Mouse (Mus musculus): ENCODE data around the gene Arid1b. TPM values are rescaled to one million over a fixed set of nuclear protein-coding genes. Genes with fewer than 3 reads are reported as not detected.

The Arid1b gene
- polyA plus RNA-seq, 1 experiment from 2014 or later = 12.5 TPM

DNA sequence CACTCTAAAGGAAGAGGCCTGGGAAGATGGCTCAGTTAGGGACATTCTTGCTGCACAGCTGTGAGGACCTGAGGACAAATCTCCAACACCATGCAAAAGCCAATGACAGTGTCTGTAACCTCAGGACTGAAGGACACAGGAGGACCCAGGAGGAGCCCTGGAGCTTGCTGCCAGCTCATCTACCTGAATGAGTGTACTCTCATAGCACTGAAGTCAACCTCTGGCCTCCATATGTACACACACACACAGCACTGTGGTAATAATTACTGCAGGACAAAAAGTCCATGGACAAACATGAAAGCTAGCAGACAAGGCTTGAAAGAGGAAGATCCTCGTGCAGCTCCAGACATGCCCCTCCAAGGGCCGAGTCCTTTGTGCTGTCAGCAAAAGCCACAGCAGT is 238.0 kb downstream of the Arid1b start:
- Histone ChIP-seq H3K27me3 (0 out of 2 replicates have a peak, but pooled peaks cover 5% of the 10 kb centered on the region), H3K36me3 (no peaks in the 10 kb centered on the region), H3K4me3 (no peak overlapping the region), H3K9ac (no peak overlapping the region), H3K9me3 (no peaks in the 10 kb centered on the region), H3K4me1 (peaks cover 94% of the 10 kb centered on the region), H3K4me2 (replicated peaks) (no peak overlapping the region), H3K27ac (no peak overlapping the region)
- no peak for ATAC-seq (ENCODE audit: low FRiP score, low read depth)
- 43% methylated on average over 2 of the region's 2 CpGs for WGBS

DNA sequence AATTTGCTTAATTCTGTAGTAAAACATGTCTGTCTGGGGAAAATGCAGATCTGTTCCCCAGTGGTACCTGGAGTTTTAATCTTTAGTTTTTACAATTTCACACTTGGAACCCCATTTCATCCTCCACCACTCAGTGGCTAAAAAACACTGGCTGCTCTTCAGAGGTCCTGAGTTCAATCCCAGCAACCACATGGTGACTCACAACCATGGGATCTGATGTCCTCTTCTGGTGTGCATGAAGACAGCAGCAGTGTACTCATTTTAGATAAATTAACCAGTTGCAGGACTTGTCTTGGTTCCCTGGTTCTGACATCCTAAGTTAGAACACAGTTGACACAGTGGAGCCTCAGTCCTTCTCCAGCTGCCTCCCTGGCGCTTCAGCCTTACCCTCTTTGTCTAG is 239.9 kb downstream of the Arid1b start:
- ATAC-seq (ENCODE audit: low FRiP score, low read depth) = no peak
- Histone ChIP-seq H3K4me3 (no peak overlapping the region), H3K9me3 (no peaks in the 10 kb centered on the region), H3K27ac (peak overlapping the region; percentile 15; the same call in 1 of the 2 replicates), H3K9ac (no peak overlapping the region), H3K4me2 (replicated peaks) (no peak overlapping the region), H3K4me1 (peaks cover 96% of the 10 kb centered on the region), H3K27me3 (0 out of 2 replicates have a peak, but pooled peaks cover 5% of the 10 kb centered on the region), H3K36me3 (no peaks in the 10 kb centered on the region)
- 96% methylated on average over 1 of the region's 1 CpGs for WGBS

DNA sequence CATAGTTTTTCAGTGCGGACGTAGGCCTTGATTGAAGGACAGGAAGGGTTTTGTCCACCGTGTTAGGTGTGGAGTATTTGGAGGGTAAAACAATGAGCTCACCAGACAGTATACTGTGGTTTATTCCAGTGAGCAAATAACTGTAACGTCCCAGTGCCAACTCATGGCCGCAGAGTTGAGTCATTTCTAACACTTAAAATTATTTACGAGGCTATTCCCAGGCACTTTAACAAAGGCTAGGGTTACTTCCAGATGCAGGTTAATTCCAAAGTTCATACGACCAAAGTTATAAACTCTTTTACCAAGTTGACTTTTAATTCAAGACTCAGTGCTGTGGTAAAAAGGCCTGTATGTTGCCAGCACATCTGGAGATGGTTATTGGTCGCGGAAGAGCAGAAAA is 240.9 kb downstream of the Arid1b start:
- Histone ChIP-seq H3K4me3 (no peak overlapping the region), H3K36me3 (no peaks in the 10 kb centered on the region), H3K4me2 (replicated peaks) (peak overlapping the region; percentile 23), H3K27ac (peak overlapping the region; percentile 56), H3K4me1 (peaks cover 99% of the 10 kb centered on the region), H3K27me3 (0 out of 2 replicates have a peak, but pooled peaks cover 5% of the 10 kb centered on the region), H3K9me3 (no peaks in the 10 kb centered on the region), H3K9ac (no peak overlapping the region)
- WGBS = 9% methylated on average over 9 of the region's 9 CpGs
- peak; percentile 77; the same call in 1 of the 2 replicates for ATAC-seq (ENCODE audit: low FRiP score, low read depth)

DNA sequence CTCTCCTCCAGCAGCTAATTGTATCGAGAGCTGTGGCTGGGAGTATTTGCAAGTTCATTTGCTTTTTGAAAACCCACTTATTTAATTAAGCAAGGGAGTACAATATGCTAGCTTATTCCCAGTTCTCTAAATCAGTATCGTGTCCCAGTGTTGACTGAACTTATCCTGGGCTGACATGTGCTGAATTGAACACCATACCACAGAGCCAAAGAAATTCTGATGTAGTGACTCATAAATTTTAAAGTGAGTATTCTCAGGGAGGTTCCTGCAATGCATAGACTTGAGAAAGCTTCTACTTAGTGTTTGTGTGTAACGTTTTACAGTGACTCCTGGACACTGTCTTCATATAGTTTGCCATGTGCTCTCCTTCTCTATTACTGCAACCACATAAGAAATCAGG is 243.6 kb downstream of the Arid1b start:
- no peak overlapping the region for H3K27ac ChIP-seq
- ATAC-seq (ENCODE audit: low FRiP score, low read depth) = no peak
- H3K36me3 ChIP-seq = peaks cover 2% of the 10 kb centered on the region; the same call in 1 of the 2 replicates
- H3K4me2 ChIP-seq (replicated peaks) = no peak overlapping the region
- no peaks in the 10 kb centered on the region for H3K9me3 ChIP-seq
- no peak overlapping the region for H3K9ac ChIP-seq
- H3K4me1 ChIP-seq = peaks cover 74% of the 10 kb centered on the region
- WGBS = 27% methylated on average over 3 of the region's 3 CpGs
- no peaks in the 10 kb centered on the region for H3K27me3 ChIP-seq
- H3K4me3 ChIP-seq = no peak overlapping the region

DNA sequence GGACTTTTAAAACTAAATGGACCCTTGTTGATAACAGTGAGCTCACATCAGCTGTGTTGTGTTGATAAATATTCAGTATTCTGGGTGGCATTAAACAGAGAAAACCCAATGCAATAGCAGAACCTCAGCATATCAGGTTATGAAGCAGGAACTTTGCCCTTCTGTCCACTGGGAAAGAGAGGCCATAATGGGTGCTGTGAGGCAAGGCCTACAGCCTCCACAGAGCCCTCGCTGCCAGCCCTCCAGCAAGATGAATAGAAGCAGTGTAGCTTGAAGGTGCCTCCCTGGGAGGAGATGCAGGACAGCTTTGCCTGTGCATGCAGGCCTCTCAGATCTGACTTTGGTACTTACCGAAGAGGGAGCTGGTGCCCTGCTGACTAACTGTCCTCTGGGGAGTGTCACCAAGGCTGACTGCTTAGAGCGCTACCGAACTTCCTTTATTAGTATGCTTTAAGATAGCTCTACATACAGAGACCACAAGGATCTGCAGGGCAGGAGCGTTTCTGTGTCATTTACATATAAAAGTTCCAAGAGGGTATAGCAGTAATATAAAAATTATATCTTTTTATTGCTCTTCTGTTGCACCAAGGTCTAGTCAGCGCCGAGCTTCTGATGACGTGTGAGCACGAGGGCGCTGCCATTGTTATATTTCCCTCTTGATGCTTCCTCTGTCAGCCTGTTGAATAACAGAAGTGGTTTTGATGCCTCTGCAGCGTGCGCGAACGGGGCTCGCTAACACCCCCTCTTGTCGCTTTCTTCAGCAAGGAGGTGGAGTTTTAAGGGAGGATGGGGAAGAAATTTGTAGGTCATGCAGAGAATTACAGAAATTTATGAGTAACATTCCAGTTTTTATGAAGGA is 244.5 kb downstream of the Arid1b start:
- H3K9me3 ChIP-seq = no peaks in the 10 kb centered on the region
- H3K4me2 ChIP-seq (replicated peaks) = no peak overlapping the region
- H3K9ac ChIP-seq = no peak overlapping the region
- ATAC-seq (ENCODE audit: low FRiP score, low read depth) = no peak
- H3K27me3 ChIP-seq = no peaks in the 10 kb centered on the region
- no peak overlapping the region for H3K4me3 ChIP-seq
- WGBS = 63% methylated on average over 16 of the region's 16 CpGs
- peaks cover 7% of the 10 kb centered on the region; the same call in 1 of the 2 replicates for H3K36me3 ChIP-seq
- H3K27ac ChIP-seq = no peak overlapping the region
- H3K4me1 ChIP-seq = peaks cover 65% of the 10 kb centered on the region

DNA sequence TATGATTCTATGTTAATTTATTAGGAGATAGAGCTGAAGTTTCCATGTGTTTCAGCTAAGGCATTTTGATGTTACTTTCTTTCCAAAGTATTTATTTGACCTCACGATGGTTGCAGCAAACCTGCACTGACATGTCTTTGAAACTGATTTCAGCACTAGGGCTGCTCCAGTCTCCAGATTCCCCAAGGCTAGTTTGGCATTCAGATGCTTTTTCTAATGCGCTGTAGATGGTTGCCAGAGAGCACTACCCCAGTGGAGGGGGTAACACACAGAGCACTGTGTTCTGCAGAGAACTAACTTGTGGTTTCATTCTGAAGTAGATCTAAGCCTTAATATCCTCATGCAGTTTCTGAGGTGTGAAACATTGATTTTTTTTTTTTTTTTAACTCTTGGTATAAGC is 250.4 kb downstream of the Arid1b start:
- peaks cover 26% of the 10 kb centered on the region for H3K4me1 ChIP-seq
- 82% methylated on average over 2 of the region's 2 CpGs for WGBS
- no peak overlapping the region for H3K27ac ChIP-seq
- H3K4me2 ChIP-seq (replicated peaks) = no peak overlapping the region
- H3K9me3 ChIP-seq = no peaks in the 10 kb centered on the region
- no peak overlapping the region for H3K4me3 ChIP-seq
- H3K36me3 ChIP-seq = peaks cover 7% of the 10 kb centered on the region
- H3K27me3 ChIP-seq = no peaks in the 10 kb centered on the region
- no peak for ATAC-seq (ENCODE audit: low FRiP score, low read depth)
- H3K9ac ChIP-seq = no peak overlapping the region

DNA sequence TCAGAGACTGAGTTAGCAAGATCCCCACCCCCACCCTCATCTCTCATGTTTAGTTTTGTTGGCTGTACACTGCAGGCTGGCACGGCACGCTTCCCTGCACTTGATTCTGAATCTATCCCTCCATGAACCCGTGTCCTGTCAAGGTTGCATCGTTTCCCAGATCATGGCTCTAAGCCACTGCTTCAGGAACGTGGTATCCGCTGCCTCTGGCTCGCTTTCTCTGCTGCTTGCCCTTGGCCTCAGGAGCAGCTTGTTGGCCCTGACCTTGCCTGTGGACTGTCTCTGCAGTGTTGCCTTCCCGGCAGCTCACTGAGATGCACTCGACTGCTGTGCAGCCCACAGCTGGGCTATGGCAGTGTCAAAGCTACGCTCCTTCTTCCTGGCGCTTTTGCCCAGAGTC is 252.6 kb downstream of the Arid1b start:
- peaks cover 10% of the 10 kb centered on the region for H3K36me3 ChIP-seq
- no peaks in the 10 kb centered on the region for H3K27me3 ChIP-seq
- no peaks in the 10 kb centered on the region for H3K9me3 ChIP-seq
- H3K9ac ChIP-seq = no peak overlapping the region
- no peak overlapping the region for H3K4me3 ChIP-seq
- no peak for ATAC-seq (ENCODE audit: low FRiP score, low read depth)
- no peak overlapping the region for H3K27ac ChIP-seq
- no peak overlapping the region for H3K4me2 ChIP-seq (replicated peaks)
- H3K4me1 ChIP-seq = peaks cover 18% of the 10 kb centered on the region
- WGBS = 92% methylated on average over 11 of the region's 11 CpGs

DNA sequence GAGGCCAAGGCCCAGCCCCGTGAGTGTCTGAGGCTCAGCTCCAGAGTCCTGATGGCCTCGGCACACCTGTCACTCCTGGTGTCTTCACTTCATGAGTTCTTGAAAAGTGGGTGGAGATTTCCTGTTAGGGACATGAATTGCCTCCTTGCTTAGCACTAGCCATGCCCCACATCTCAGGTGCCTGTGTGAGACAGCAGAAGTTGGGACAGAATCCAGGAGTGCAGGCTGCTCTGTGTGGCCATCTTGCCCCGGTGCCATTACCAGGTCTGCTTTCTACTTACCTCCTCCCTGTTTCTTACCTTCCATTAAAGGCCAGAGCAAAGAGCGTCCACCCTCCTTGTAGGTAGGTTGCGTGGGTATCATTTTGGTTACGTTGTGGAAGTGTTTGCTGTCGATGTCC is 253.1 kb downstream of the Arid1b start:
- H3K9me3 ChIP-seq = no peaks in the 10 kb centered on the region
- H3K4me3 ChIP-seq = no peak overlapping the region
- no peaks in the 10 kb centered on the region for H3K27me3 ChIP-seq
- WGBS = 92% methylated on average over 7 of the region's 7 CpGs
- no peak overlapping the region for H3K4me2 ChIP-seq (replicated peaks)
- no peak for ATAC-seq (ENCODE audit: low FRiP score, low read depth)
- no peak overlapping the region for H3K27ac ChIP-seq
- H3K9ac ChIP-seq = no peak overlapping the region
- H3K36me3 ChIP-seq = peaks cover 10% of the 10 kb centered on the region
- peaks cover 18% of the 10 kb centered on the region for H3K4me1 ChIP-seq

DNA sequence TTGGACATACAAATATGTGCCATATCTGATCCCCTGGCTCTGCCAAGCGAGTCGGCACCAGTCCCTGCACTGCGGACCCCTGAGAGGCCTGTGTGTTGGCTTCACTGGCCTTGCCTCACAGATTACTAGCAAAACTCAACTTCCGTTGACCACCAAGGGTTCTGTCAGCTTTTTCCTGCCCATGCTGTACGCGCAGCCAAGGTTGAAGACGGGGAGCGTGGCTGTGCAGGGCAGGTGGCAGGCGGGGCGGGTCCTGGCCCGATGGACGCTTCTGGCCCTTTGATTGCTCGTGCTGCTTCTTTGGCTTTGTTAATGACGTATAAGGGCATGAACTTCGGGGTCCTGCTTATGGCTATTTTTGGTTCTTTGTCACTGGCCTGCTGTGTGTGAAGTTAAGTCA is 253.6 kb downstream of the Arid1b start:
- Histone ChIP-seq H3K4me3 (no peak overlapping the region), H3K4me2 (replicated peaks) (no peak overlapping the region), H3K27ac (no peak overlapping the region), H3K9ac (no peak overlapping the region), H3K4me1 (peaks cover 18% of the 10 kb centered on the region), H3K27me3 (no peaks in the 10 kb centered on the region), H3K36me3 (peaks cover 8% of the 10 kb centered on the region), H3K9me3 (no peaks in the 10 kb centered on the region)
- ATAC-seq (ENCODE audit: low FRiP score, low read depth) = no peak
- 87% methylated on average over 15 of the region's 15 CpGs for WGBS

DNA sequence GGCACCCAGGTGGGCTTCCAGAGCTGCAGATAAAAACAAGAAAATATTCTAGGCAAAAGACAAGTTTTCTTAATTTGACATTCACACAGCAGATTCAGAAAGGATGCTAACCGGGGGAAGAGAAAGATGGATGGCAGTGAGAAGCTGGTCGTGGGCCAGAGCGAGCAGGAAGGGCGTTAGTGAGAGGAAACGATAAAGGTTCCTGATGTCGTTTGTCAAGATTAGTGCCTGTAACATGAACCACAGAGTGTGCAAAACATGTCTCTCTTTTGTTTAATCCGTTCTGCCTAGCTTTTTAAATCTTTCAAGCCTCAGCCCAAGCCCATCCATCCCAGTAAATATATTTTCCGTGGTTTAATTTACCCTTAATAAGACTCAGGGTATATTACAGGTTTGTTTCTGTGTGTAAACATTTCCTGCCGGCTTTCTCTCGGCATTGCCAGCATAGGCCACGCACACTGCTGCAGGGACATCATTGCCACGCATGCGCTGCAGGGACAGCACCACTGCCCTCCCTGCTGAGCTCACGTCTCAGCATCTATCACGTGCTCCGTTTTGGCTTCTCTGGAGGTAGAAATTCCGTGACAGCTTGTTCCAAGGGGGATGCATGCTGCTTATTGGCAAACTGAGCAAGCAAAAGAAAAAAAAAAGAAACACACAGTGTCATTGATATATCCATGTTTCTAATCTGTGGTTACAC is 255.0 kb downstream of the Arid1b start:
- H3K9me3 ChIP-seq = no peaks in the 10 kb centered on the region
- H3K27ac ChIP-seq = no peak overlapping the region; the same call in 1 of the 2 replicates
- no peak overlapping the region for H3K9ac ChIP-seq
- no peak for ATAC-seq (ENCODE audit: low FRiP score, low read depth)
- no peak overlapping the region for H3K4me3 ChIP-seq
- peaks cover 3% of the 10 kb centered on the region; the same call in 1 of the 2 replicates for H3K36me3 ChIP-seq
- H3K4me2 ChIP-seq (replicated peaks) = no peak overlapping the region
- H3K27me3 ChIP-seq = no peaks in the 10 kb centered on the region
- H3K4me1 ChIP-seq = peaks cover 18% of the 10 kb centered on the region
- WGBS = 34% methylated on average over 17 of the region's 17 CpGs

DNA sequence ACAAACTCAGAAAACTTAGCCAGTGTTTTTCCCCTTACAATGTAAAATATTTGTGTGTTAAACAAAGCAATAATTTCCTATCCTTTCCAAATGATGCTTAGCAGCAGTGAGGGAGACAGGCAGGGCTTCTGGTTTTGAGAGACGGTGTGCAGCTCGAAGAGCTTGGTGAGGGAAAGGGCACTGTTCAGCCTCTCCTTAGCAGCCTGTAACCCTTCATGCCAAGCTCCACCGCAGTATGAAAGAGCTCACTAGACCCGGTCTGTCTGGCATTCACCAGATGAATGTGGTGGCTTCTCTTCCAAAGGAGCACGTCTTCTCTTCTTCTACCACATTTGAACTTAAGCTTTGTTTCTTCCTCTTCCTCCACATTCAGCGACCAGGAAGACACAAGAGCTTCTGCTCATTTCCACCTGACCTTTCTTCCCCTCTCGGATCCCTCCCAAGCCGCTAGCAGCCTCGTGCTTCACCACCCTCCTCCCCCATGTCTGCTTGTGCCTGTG is 255.6 kb downstream of the Arid1b start:
- Histone ChIP-seq H3K4me3 (no peak overlapping the region), H3K4me1 (peaks cover 24% of the 10 kb centered on the region), H3K4me2 (replicated peaks) (no peak overlapping the region), H3K27ac (no peak overlapping the region), H3K9ac (no peak overlapping the region), H3K27me3 (no peaks in the 10 kb centered on the region), H3K36me3 (peaks cover 3% of the 10 kb centered on the region; the same call in 1 of the 2 replicates), H3K9me3 (no peaks in the 10 kb centered on the region)
- ATAC-seq (ENCODE audit: low FRiP score, low read depth) = no peak
- WGBS = 82% methylated on average over 9 of the region's 9 CpGs

DNA sequence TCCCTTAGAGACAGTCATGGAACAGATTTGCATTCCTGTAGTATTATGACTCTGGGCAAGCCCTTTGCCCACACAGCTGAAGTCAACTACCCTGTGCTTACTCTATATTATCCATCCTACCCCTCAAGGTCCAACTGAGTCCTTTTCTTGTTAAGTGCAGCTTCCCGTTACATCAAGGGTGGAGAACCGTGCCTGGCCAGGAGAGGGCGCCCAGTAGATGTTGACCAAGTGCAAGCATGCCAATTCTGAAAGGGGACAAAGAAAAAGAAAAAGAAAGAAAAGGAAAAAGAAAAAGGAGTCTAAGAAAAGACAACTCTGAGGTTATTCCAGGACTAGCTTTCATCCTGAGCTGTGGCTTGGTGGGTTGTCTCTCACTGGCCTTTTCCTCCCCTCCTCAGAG is 258.3 kb downstream of the Arid1b start:
- H3K4me1 ChIP-seq = peaks cover 29% of the 10 kb centered on the region
- 0 out of 2 replicates have a peak overlapping the region, but pooled peaks have one; percentile 3 for H3K27ac ChIP-seq
- 0 out of 2 replicates have a peak, but pooled peaks cover 3% of the 10 kb centered on the region for H3K36me3 ChIP-seq
- no peaks in the 10 kb centered on the region for H3K27me3 ChIP-seq
- no peaks in the 10 kb centered on the region for H3K9me3 ChIP-seq
- H3K4me2 ChIP-seq (replicated peaks) = no peak overlapping the region
- H3K9ac ChIP-seq = no peak overlapping the region
- no peak for ATAC-seq (ENCODE audit: low FRiP score, low read depth)
- WGBS = 32% methylated on average over 3 of the region's 3 CpGs
- no peak overlapping the region for H3K4me3 ChIP-seq
